Mouse (Mus musculus) embryo, embryonic 9.5 days (tissue): ENCODE measurements around the gene Hes3.

Experiments used
- DNase-seq: peaks from one replicate; pipeline ENCODE4 v3.0.0-alpha.2; 2017; ENCODE audit errors: extremely low spot score

Hes3 gene

DNA sequence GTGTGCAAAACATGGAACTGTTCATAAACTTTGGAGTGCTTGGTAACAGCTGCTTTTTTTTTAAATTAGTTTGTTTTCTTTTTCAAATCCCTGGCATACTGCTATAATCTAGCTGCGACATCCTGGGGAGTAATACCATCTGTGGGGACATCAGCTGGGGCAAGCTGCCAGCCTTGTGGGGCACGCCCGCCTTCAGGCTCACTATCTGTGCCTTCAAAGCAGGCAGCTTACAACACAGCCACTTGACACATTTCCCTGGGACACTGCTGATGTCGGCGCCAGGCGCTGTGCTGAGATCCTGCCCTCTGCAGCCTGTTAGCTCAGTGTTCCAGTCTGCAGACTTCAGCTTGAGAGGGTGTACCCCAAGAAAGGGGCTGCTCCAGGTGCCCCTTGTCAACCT is 34.4 kb downstream of the Hes3 start:
- no peak for DNase-seq

GRCm38 (mm10) chr4:152253183-152253759 is 38.2 kb downstream of the Hes3 start:
- DNase-seq, result no peak

DNA sequence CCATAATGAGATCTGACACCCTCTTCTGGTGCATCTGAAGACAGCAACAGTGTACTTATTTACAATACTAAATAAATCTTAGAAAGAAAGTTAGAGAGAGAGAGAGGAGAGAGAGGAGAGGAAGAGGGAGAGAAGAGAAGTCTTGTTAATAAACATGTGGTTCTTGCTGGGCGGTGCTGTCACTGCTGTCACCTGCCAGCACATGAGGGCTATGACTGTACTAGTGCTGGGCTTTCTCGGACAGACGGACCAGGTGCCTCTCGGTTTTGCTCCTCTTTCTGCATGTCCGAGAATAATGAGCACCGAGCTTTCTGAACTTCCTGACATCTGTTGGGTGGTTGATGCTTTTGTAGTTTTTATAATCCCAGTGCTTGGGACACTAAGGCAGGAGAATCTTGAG is 40.8 kb downstream of the Hes3 start:
- no peak for DNase-seq

GRCm38 (mm10) chr4:152247195-152247594 is 44.3 kb downstream of the Hes3 start:
- DNase-seq, result no peak

GRCm38 (mm10) chr4:152246011-152246410 is 45.5 kb downstream of the Hes3 start:
- no peak for DNase-seq

GRCm38 (mm10) chr4:152244545-152245522 is 46.6 kb downstream of the Hes3 start:
- no peak for DNase-seq

DNA sequence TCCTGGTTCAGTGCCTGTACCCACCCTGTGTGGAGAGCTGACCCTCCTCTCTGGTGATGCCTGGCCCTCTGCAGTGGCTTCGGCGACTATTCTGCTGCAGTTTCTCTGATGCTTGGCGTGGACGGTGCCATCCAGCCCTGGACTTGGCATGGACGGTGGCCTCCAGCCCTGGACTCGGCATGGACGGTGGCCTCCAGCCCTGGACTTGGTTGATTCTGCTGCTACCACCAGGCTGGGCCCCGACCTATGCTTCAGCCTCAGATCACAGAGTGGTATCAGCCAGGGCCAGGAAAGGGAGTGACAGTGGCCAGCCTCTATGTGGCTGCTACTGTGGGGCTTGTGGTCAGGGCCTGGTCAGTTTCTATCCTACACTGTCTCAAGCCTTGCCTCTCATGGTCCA is 47.5 kb downstream of the Hes3 start:
- no peak for DNase-seq

DNA sequence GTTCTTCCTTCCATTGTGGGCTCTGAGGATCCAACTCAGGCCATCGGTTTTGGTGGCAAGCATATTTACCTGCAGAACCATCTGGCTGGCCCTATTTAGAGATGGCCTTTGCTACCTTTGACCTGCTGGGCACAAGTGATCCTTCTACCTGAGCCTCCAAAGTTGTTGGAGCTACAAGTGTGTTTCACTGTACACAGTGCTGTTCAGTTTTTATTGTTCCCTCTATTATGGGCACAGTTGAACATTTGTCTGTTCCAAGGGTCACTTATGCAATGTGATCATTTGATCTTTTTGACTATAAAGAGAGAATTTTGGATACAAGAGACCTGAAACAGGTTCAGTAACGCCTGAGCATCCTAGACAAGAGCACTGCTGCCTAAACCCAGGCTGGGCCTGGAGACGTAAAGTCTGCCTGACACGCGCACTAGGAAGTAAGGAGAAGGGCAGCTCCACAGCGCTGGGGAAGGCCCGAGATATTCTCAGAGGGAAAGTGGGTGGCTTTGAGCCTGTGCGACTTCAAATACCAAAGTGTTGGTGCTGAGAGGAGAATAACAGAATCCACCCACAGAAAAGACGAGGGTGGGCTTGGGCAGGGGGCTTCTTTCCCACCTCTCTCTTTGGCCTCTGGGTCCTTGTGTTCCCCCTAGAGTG is 48.1 kb downstream of the Hes3 start:
- no peak for DNase-seq

GRCm38 (mm10) chr4:152239974-152240373 is 51.5 kb downstream of the Hes3 start:
- DNase-seq, result no peak
